Mouse (Mus musculus) Patski (cell line): Measurements from ENCODE around the gene Aldh4a1. TPM values are rescaled to one million over a fixed set of nuclear protein-coding genes. Genes with fewer than 3 reads are reported as not detected.

Experiments
- ATAC-seq: fragments of 100-300 bp; one replicate; pipeline ENCODE4 v1.8.0; 2021
- CTCF ChIA-PET: fragments of 350-600 bp; sonication (Branson Sonifier 250); formaldehyde crosslinking; loops from one replicate; lab custom pipeline; 2022; ENCODE audit warnings: inconsistent platforms; lab: Charles Lee
- POLR2A ChIA-PET: fragments of 350-600 bp; sonication (Branson Sonifier 250); formaldehyde crosslinking; loops from one replicate; lab custom pipeline; 2022; ENCODE audit warnings: antibody characterized with exemption, inconsistent platforms; lab: Charles Lee
- DNase-seq: peaks from one replicate; pipeline ENCODE4 v3.0.0-alpha.2; 2011; ENCODE audit warnings: low read depth, low spot score
- H3K27me3 ChIP-seq: fragments of 371-371 bp; one replicate; pipeline ENCODE4 v1.5.1; 2021
- CTCF ChIP-seq: fragments of 100-300 bp; IDR thresholded peaks from one replicate; pipeline ENCODE4 v1.5.1; 2021
- in situ Hi-C: fragments of 300-500 bp; cut with MboI; formaldehyde crosslinking; loops from 3 replicates; pipeline ENCODE4 v1.11.1; 2018; ENCODE audit warnings: low pct_unique_long_range_greater_than_20kb, mixed read lengths
- polyA plus RNA-seq: library from polyadenylated mRNA; unstranded; gene quantifications from one replicate; pipeline ENCODE4 v1.2.3, GENCODE M21; 2021

Aldh4a1 gene
- polyA plus RNA-seq, 1 experiment from 2014 or later: 34.4 TPM

GRCm38 (mm10) chr4:139598950-139599518 lies 23.6 kb upstream of the Aldh4a1 start:
- POLR2A ChIA-PET: no interaction called here

GRCm38 (mm10) chr4:139601519-139602356 lies 20.9 kb upstream of the Aldh4a1 start:
- POLR2A ChIA-PET: interaction anchor here (2.2 kb wide), 1 partner anchor 21 kb away, joined by 5 read pairs; the partner anchor contains the start of gene Aldh4a1
- DNase-seq: no peak

More at GRCm38 (mm10) chr4:139598950-139599518, 23.6 kb upstream of the Aldh4a1 start:
- H3K27me3 ChIP-seq: no peaks in the 10 kb centered on the region
- DNase-seq: peak; percentile 73
- CTCF ChIA-PET: interaction anchor here (0.7 kb wide), 1 partner anchor 37 kb away, joined by 3 read pairs; no protein-coding TSS in a partner anchor
- peak; percentile 28 for ATAC-seq
- TF ChIP-seq CTCF: no peak
- in situ Hi-C loops: loop anchor here (25.0 kb wide), 1 partner anchor 1038 kb away; no protein-coding TSS in a partner anchor

GRCm38 (mm10) chr4:139602357-139603244 lies 20.1 kb upstream of the Aldh4a1 start, which contains the start of gene Gm21969:
Gene Gm21969 (plus strand): TSS chr4:139603186.
- TF ChIP-seq CTCF: no peak
- no peaks in the 10 kb centered on the region for H3K27me3 ChIP-seq
- in situ Hi-C loops: no loop called here
- no peak for ATAC-seq
- ChIA-PET POLR2A (interaction anchor here (2.2 kb wide), 1 partner anchor 21 kb away, joined by 5 read pairs; the partner anchor contains the start of gene Aldh4a1), CTCF (interaction anchor here (0.7 to 2.7 kb wide), 4 partner anchors 9 to 29 kb away, joined by 3 to 17 read pairs (median 3); no protein-coding TSS in a partner anchor)
- no peak for DNase-seq

More at GRCm38 (mm10) chr4:139601519-139602356, 20.9 kb upstream of the Aldh4a1 start:
- CTCF ChIA-PET: interaction anchor here (0.7 to 2.7 kb wide), 4 partner anchors 9 to 28 kb away, joined by 3 to 17 read pairs (median 3); no protein-coding TSS in a partner anchor
- peak; percentile 69 for ATAC-seq
- in situ Hi-C loops: no loop called here
- no peak for TF ChIP-seq CTCF
- H3K27me3 ChIP-seq: no peaks in the 10 kb centered on the region

- POLR2A ChIA-PET: no interaction called here
- TF ChIP-seq CTCF: no peak
- in situ Hi-C loops: no loop called here
- ATAC-seq (no peak), DNase-seq (no peak)
- CTCF ChIA-PET: no interaction called here
- no peaks in the 10 kb centered on the region for H3K27me3 ChIP-seq
Observed at GRCm38 (mm10) chr4:139605216-139605615, 17.4 kb upstream of the Aldh4a1 start.

- in situ Hi-C loops: no loop called here
- ATAC-seq (no peak), DNase-seq (no peak)
- CTCF ChIA-PET: no interaction called here
- POLR2A ChIA-PET: interaction anchor here (0.6 kb wide), 1 partner anchor 33 kb away, joined by 5 read pairs; no protein-coding TSS in a partner anchor
- no peak for TF ChIP-seq CTCF
- no peaks in the 10 kb centered on the region for H3K27me3 ChIP-seq
Observed at GRCm38 (mm10) chr4:139606732-139607131, 15.9 kb upstream of the Aldh4a1 start.

- POLR2A ChIA-PET: no interaction called here
- ATAC-seq (no peak), DNase-seq (no peak)
- no peaks in the 10 kb centered on the region for H3K27me3 ChIP-seq
- in situ Hi-C loops: no loop called here
- CTCF ChIA-PET: no interaction called here
- no peak for TF ChIP-seq CTCF
Observed at GRCm38 (mm10) chr4:139608975-139609374, 13.7 kb upstream of the Aldh4a1 start.

- CTCF ChIA-PET: interaction anchor here (0.7 to 3.2 kb wide), 21 partner anchors 8 to 169 kb away, joined by 3 to 18 read pairs (median 4); partner anchors contain the start of genes Aldh4a1 and Gm21969
- in situ Hi-C loops: loop anchor here (5.0 kb wide), 1 partner anchor 34 kb away; no protein-coding TSS in a partner anchor
- ATAC-seq (no peak), DNase-seq (no peak)
- POLR2A ChIA-PET: interaction anchor here (1.8 kb wide), 1 partner anchor 11 kb away, joined by 6 read pairs; the partner anchor contains the start of gene Aldh4a1
- TF ChIP-seq CTCF: no peak
- H3K27me3 ChIP-seq: no peaks in the 10 kb centered on the region
Observed at GRCm38 (mm10) chr4:139610954-139611353, 11.7 kb upstream of the Aldh4a1 start.

GRCm38 (mm10) chr4:139611542-139611953 lies 11.1 kb upstream of the Aldh4a1 start:
- ChIA-PET CTCF (interaction anchor here (0.7 to 3.2 kb wide), 24 partner anchors 9 to 170 kb away, joined by 3 to 18 read pairs (median 4); partner anchors contain the start of genes Aldh4a1 and Gm21969), POLR2A (interaction anchor here (1.8 kb wide), 1 partner anchor 11 kb away, joined by 6 read pairs; the partner anchor contains the start of gene Aldh4a1)
- ATAC-seq (no peak), DNase-seq (no peak)
- no peaks in the 10 kb centered on the region for H3K27me3 ChIP-seq
- in situ Hi-C loops: loop anchor here (5.0 kb wide), 1 partner anchor 34 kb away; no protein-coding TSS in a partner anchor
- peak; percentile 87 for TF ChIP-seq CTCF

- TF ChIP-seq CTCF: no peak
- ATAC-seq: no peak
- ChIA-PET CTCF (no interaction called here), POLR2A (no interaction called here)
- H3K27me3 ChIP-seq: no peaks in the 10 kb centered on the region
- no peak for DNase-seq
- in situ Hi-C loops: loop anchor here (5.0 kb wide), 1 partner anchor 37 kb away; no protein-coding TSS in a partner anchor
Observed at GRCm38 (mm10) chr4:139614524-139615260, 8.0 kb upstream of the Aldh4a1 start.
